Mouse (Mus musculus) G1E (cell line): ENCODE measurements around the gene Ica1l.

Experiments used
- CTCF ChIP-seq: IDR thresholded peaks from 2 replicates; pipeline ENCODE4 v1.5.1; 2012; ENCODE audit warnings: low read depth, low read length, inconsistent platforms, mixed read lengths
- GATA1 ChIP-seq: IDR thresholded peaks from 2 replicates; pipeline ENCODE4 v1.6.1; 2012; ENCODE audit warnings: borderline replicate concordance, low read length, inconsistent platforms, mixed read lengths
- GATA2 ChIP-seq: IDR thresholded peaks from 2 replicates; pipeline ENCODE4 v1.6.1; 2012; ENCODE audit warnings: low read depth, low read length, inconsistent platforms, borderline replicate concordance
- POLR2AphosphoS5 ChIP-seq: IDR thresholded peaks from 2 replicates; pipeline ENCODE4 v1.6.1; 2012; ENCODE audit warnings: low read depth, low read length, inconsistent platforms; ENCODE audit not compliant: insufficient replicate concordance
- TAL1 ChIP-seq: conservative IDR thresholded peaks from 2 replicates; pipeline ENCODE4 v1.6.1; 2012; ENCODE audit warnings: low read depth, low read length, inconsistent platforms, mixed read lengths

DNA sequence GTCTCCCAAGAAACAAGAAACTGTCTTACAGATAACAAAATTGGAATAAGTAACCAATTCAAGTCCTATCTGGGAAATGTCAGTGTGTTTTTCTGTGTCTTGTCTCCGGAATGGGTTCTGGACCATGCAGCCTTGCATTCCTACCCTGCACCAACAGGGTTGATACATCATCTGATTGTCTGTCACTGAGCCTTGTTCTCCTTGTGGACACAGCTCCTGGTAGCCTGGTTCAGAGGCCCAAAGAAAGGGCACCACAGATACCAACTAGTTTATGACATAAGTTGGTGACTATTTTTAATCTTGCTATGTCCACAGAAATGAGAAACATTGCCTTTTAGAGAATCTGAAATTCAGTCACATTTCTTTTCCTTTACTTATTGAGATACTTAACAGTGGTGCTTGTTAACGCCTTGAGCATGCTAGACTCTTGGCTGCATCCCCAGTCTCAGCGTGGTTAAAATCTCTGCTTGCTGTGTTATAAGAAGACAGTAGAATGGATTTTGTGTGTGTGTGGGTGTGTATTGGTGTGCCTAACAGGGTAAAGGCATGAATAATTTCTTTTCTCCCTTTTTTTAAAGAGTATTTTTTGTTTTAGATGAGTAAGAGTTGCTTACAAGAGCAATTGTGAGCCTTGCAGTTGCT, 55.5 kb downstream of the Ica1l start:
- TF ChIP-seq CTCF, result no peak
- TF ChIP-seq TAL1, result no peak
- no peak for TF ChIP-seq GATA1
- TF ChIP-seq GATA2, result no peak
- TF ChIP-seq POLR2AphosphoS5, result no peak
